ENCODE assay signal across 25 mouse cellular contexts in the genomic region with DNA sequence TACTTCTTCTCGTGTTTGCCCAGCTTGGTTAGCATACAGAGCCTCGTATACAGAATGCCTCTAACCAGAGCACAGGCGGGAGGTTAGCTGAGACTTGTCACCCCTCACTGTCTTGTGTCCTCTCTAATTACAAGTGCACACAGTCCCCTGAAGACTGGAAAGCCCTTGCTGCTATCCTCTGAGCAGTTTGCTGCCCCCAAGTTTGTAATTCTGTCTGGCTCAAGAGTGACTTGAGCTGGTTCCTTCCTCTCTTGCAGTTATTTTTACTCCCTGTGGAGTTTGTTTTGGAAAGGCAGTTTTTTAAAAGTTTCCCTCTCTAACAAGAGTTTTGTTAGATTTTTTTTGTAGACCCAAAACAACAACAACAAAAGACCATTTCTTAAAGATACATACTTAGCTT.
A peak's percentile ranks its signal among the peaks of the same experiment; 100 is the strongest.
DNase-seq lines count a peak whose midpoint lies in the region; ATAC-seq lines count a peak whose summit lies in the region.
"Had no signal": no experiment of that assay in that cellular context is flagged by ENCODE, and none has a peak within 500 bp of the region (broad histone marks: within the 10 kb centered on the region; RNA-seq: fewer than 3 reads in every experiment).

No protein-coding gene starts in this region.

- H3K27me3 ChIP-seq in embryonic facial prominence, embryonic 13.5 days, result no peaks in the 10 kb centered on the region
- peaks cover 33% of the 10 kb centered on the region for H3K27me3 ChIP-seq in embryonic facial prominence, embryonic 10.5 days (replicated peaks; ENCODE audit: low read depth, poor library complexity, severe bottlenecking)
- peaks cover 4% of the 10 kb centered on the region; the same call in 1 of the 2 replicates for H3K27me3 ChIP-seq in hindbrain, embryonic 12.5 days
- H3K27me3 ChIP-seq in hindbrain, embryonic 13.5 days, result peaks cover 37% of the 10 kb centered on the region
- peaks cover 6% of the 10 kb centered on the region; the same call in 1 of the 2 replicates for H3K27me3 ChIP-seq in lung, embryonic 15.5 days
- no peaks in the 10 kb centered on the region for H3K27me3 ChIP-seq in limb, embryonic 12.5 days
- peaks cover 5% of the 10 kb centered on the region for H3K27me3 ChIP-seq in hindbrain, embryonic 14.5 days (ENCODE audit: control insufficient read depth, insufficient read depth, low read length)
- H3K27me3 ChIP-seq: CH12.LX had no signal

- no peaks in the 10 kb centered on the region for H3K36me3 ChIP-seq in embryonic facial prominence, embryonic 13.5 days
- no peaks in the 10 kb centered on the region for H3K36me3 ChIP-seq in embryonic facial prominence, embryonic 10.5 days (replicated peaks)
- no peaks in the 10 kb centered on the region for H3K36me3 ChIP-seq in hindbrain, embryonic 12.5 days
- no peaks in the 10 kb centered on the region for H3K36me3 ChIP-seq in hindbrain, embryonic 13.5 days
- H3K36me3 ChIP-seq in lung, embryonic 15.5 days, result no peaks in the 10 kb centered on the region
- H3K36me3 ChIP-seq in limb, embryonic 12.5 days, result no peaks in the 10 kb centered on the region
- no peaks in the 10 kb centered on the region for H3K36me3 ChIP-seq in hindbrain, embryonic 14.5 days (replicated peaks; ENCODE audit: control insufficient read depth, insufficient read depth)
- H3K36me3 ChIP-seq: heart, embryonic 15.5 days; midbrain, embryonic 12.5 days; neural tube, embryonic 13.5 days had no signal

- H3K9ac ChIP-seq in embryonic facial prominence, embryonic 13.5 days, result no peak overlapping the region
- no peak overlapping the region for H3K9ac ChIP-seq in hindbrain, embryonic 12.5 days
- no peak overlapping the region for H3K9ac ChIP-seq in hindbrain, embryonic 13.5 days
- H3K9ac ChIP-seq in lung, embryonic 15.5 days, result no peak overlapping the region; the same call in 1 of the 2 replicates
- H3K9ac ChIP-seq in limb, embryonic 12.5 days (replicated peaks), result no peak overlapping the region
- no peak overlapping the region for H3K9ac ChIP-seq in hindbrain, embryonic 14.5 days
- H3K9ac ChIP-seq: heart, embryonic 15.5 days; midbrain, embryonic 12.5 days; neural tube, embryonic 13.5 days had no signal

- 22% methylated on average over 3 of the region's 3 CpGs for WGBS in embryonic facial prominence, embryonic 13.5 days
- WGBS in embryonic facial prominence, embryonic 10.5 days, result 21% methylated on average over 3 of the region's 3 CpGs
- WGBS in hindbrain, embryonic 12.5 days, result 22% methylated on average over 3 of the region's 3 CpGs
- 46% methylated on average over 3 of the region's 3 CpGs for WGBS in hindbrain, embryonic 13.5 days
- 28% methylated on average over 3 of the region's 3 CpGs for WGBS in lung, embryonic 15.5 days
- 21% methylated on average over 3 of the region's 3 CpGs for WGBS in limb, embryonic 12.5 days
- WGBS in hindbrain, embryonic 14.5 days, result 49% methylated on average over 3 of the region's 3 CpGs

- no peaks in the 10 kb centered on the region for H3K9me3 ChIP-seq in embryonic facial prominence, embryonic 13.5 days
- no peaks in the 10 kb centered on the region for H3K9me3 ChIP-seq in embryonic facial prominence, embryonic 10.5 days
- no peaks in the 10 kb centered on the region for H3K9me3 ChIP-seq in hindbrain, embryonic 12.5 days (replicated peaks)
- no peaks in the 10 kb centered on the region for H3K9me3 ChIP-seq in hindbrain, embryonic 13.5 days
- no peaks in the 10 kb centered on the region for H3K9me3 ChIP-seq in lung, embryonic 15.5 days
- no peaks in the 10 kb centered on the region for H3K9me3 ChIP-seq in limb, embryonic 12.5 days
- no peaks in the 10 kb centered on the region for H3K9me3 ChIP-seq in hindbrain, embryonic 14.5 days (ENCODE audit: control insufficient read depth, low read length)
- H3K9me3 ChIP-seq: heart, embryonic 15.5 days; midbrain, embryonic 12.5 days; neural tube, embryonic 13.5 days had no signal

- no peak for DNase-seq in embryonic facial prominence, embryonic 10.5 days (ENCODE audit: low spot score)
- no peak for DNase-seq in lung, postnatal 10 days
- no peak for DNase-seq in hindbrain, embryonic 14.5 days (ENCODE audit: low spot score)
- DNase-seq: adrenal gland, adult 2 months; cerebellum, adult 2 months; cerebellum, postnatal 14 days; heart, adult 2 months; kidney, adult 9 months; kidney, postnatal 36 days; layer of hippocampus, postnatal 36 days; left cerebral cortex, postnatal 4 days; right cerebral cortex, postnatal 4 days had no signal

- peak overlapping the region; percentile 24; the same call in 1 of the 2 replicates for H3K27ac ChIP-seq in embryonic facial prominence, embryonic 13.5 days
- no peak overlapping the region; the same call in 1 of the 2 replicates for H3K27ac ChIP-seq in embryonic facial prominence, embryonic 10.5 days (replicated peaks)
- 0 out of 2 replicates have a peak overlapping the region, but pooled peaks have one; percentile 23 for H3K27ac ChIP-seq in hindbrain, embryonic 12.5 days
- no peak overlapping the region for H3K27ac ChIP-seq in hindbrain, embryonic 13.5 days
- 0 out of 2 replicates have a peak overlapping the region, but pooled peaks have one; percentile 42 for H3K27ac ChIP-seq in lung, embryonic 15.5 days
- H3K27ac ChIP-seq in limb, embryonic 12.5 days, result peak overlapping the region; percentile 83
- H3K27ac ChIP-seq in hindbrain, embryonic 14.5 days, result no peak overlapping the region
- H3K27ac ChIP-seq: heart, adult 2 months; heart, embryonic 15.5 days; hindbrain, postnatal 0 days; midbrain, embryonic 12.5 days; neural tube, embryonic 13.5 days had no signal

- no peak overlapping the region for H3K4me3 ChIP-seq in embryonic facial prominence, embryonic 13.5 days
- H3K4me3 ChIP-seq in embryonic facial prominence, embryonic 10.5 days, result no peak overlapping the region
- no peak overlapping the region for H3K4me3 ChIP-seq in hindbrain, embryonic 12.5 days
- H3K4me3 ChIP-seq in hindbrain, embryonic 13.5 days, result no peak overlapping the region
- no peak overlapping the region for H3K4me3 ChIP-seq in lung, embryonic 15.5 days
- H3K4me3 ChIP-seq in limb, embryonic 12.5 days (replicated peaks), result no peak overlapping the region
- H3K4me3 ChIP-seq in hindbrain, embryonic 14.5 days (replicated peaks; ENCODE audit: low read length), result no peak overlapping the region
- H3K4me3 ChIP-seq: heart, adult 2 months; heart, embryonic 15.5 days; midbrain, embryonic 12.5 days; neural tube, embryonic 13.5 days had no signal

- H3K4me1 ChIP-seq in embryonic facial prominence, embryonic 13.5 days, result peaks cover 39% of the 10 kb centered on the region
- peaks cover 27% of the 10 kb centered on the region for H3K4me1 ChIP-seq in embryonic facial prominence, embryonic 10.5 days
- peaks cover 16% of the 10 kb centered on the region; the same call in 1 of the 2 replicates for H3K4me1 ChIP-seq in hindbrain, embryonic 12.5 days
- peaks cover 16% of the 10 kb centered on the region for H3K4me1 ChIP-seq in hindbrain, embryonic 13.5 days (replicated peaks)
- peaks cover 21% of the 10 kb centered on the region for H3K4me1 ChIP-seq in lung, embryonic 15.5 days
- peaks cover 66% of the 10 kb centered on the region for H3K4me1 ChIP-seq in limb, embryonic 12.5 days (replicated peaks)
- no peaks in the 10 kb centered on the region for H3K4me1 ChIP-seq in hindbrain, embryonic 14.5 days (replicated peaks; ENCODE audit: control insufficient read depth, insufficient read depth, low read length)

- ATAC-seq in embryonic facial prominence, embryonic 13.5 days (ENCODE audit: insufficient number of reproducible peaks, insufficient read depth, low FRiP score, low TSS enrichment, low read depth), result no peak
- ATAC-seq in hindbrain, embryonic 12.5 days (ENCODE audit: low FRiP score), result no peak
- no peak for ATAC-seq in hindbrain, embryonic 13.5 days (ENCODE audit: low FRiP score)
- ATAC-seq in lung, embryonic 15.5 days (ENCODE audit: borderline replicate concordance, extremely low read depth, low FRiP score, low TSS enrichment), result no peak; the same call in 1 of the 2 replicates
- ATAC-seq in limb, embryonic 12.5 days (ENCODE audit: insufficient number of reproducible peaks, insufficient read depth, low FRiP score, low TSS enrichment, low read depth), result no peak
- no peak for ATAC-seq in hindbrain, embryonic 14.5 days (ENCODE audit: low FRiP score)
- ATAC-seq: activated CD4-positive, CD25-positive, alpha-beta regulatory T cell, adult 4 months; hindbrain, postnatal 0 days; intestine, postnatal 0 days had no signal

- no peak overlapping the region for H3K4me2 ChIP-seq in embryonic facial prominence, embryonic 13.5 days
- H3K4me2 ChIP-seq in hindbrain, embryonic 12.5 days (replicated peaks), result no peak overlapping the region
- no peak overlapping the region for H3K4me2 ChIP-seq in hindbrain, embryonic 13.5 days
- H3K4me2 ChIP-seq in lung, embryonic 15.5 days, result no peak overlapping the region
- H3K4me2 ChIP-seq in limb, embryonic 12.5 days, result no peak overlapping the region
- no peak overlapping the region for H3K4me2 ChIP-seq in hindbrain, embryonic 14.5 days (replicated peaks)
- H3K4me2 ChIP-seq: heart, embryonic 15.5 days; liver, embryonic 11.5 days; midbrain, embryonic 12.5 days; neural tube, embryonic 13.5 days had no signal

Comparison
In these comparisons a context has a peak if more than half of its experiments do, and no peak if none do; other contexts are left out.
1. H3K27ac ChIP-seq: peak in embryonic facial prominence, embryonic 13.5 days (single experiment), hindbrain, embryonic 12.5 days (single experiment), lung, embryonic 15.5 days (single experiment) and limb, embryonic 12.5 days (single experiment); none in embryonic facial prominence, embryonic 10.5 days (single experiment), hindbrain, embryonic 13.5 days (single experiment) and hindbrain, embryonic 14.5 days (single experiment).